Mouse (Mus musculus): Measurements from ENCODE around the gene Irf9. TPM values are rescaled to one million over a fixed set of nuclear protein-coding genes. Genes with fewer than 3 reads are reported as not detected.

The Irf9 gene
- total and polyA plus RNA-seq, 3 experiments = 9.2 to 12.8 (median 9.6) TPM

DNA sequence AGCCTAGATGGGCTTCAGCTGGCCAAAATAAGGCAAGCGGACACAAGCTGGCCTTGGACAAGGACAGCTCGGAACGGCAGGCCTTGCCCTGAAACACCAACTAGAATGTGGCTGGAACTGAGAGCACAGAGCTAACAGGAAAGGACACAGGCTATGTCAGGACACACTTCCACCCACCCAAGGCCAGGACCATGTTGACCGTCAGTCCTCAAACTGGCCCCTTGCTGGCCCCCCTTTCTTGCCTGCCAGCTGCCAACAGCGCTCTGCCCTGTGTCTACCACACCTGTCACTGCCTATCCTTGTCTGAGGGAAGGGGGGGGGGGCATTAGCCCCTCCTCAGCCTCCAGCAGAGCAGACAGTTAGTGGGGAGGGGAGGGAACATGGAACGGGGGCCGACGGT lies 28.1 kb upstream of the Irf9 start, which contains the start of gene Fitm1:
Gene Fitm1, plus strand, starts transcription at position 316 of the 400 bp plus-strand sequence.
- no peaks in the 10 kb centered on the region for H3K27me3 ChIP-seq (replicated peaks)
- H3K4me1 ChIP-seq (ENCODE audit: control insufficient read depth in 1 of 2, insufficient read depth in 2 of 2) = peaks cover 5 to 18% of the 10 kb centered on the region in 2 experiments
- no peak within 1 kb of the TSS for H3K4me3 ChIP-seq (replicated peaks in 1 of 3; ENCODE audit: low read depth in 2 of 3, low read length in 2 of 3, poor library complexity in 1 of 3)
- H3K9me3 ChIP-seq (replicated peaks; ENCODE audit: low read length) = no peaks in the 10 kb centered on the region
- no peak within 1 kb of the TSS for H3K9ac ChIP-seq (ENCODE audit: insufficient read depth, low read depth)
- peaks cover 6 to 14% of the 10 kb centered on the region in 2 experiments for H3K36me3 ChIP-seq (replicated peaks in 1 of 2; ENCODE audit: control insufficient read depth in 1 of 2, insufficient read depth in 1 of 2, low read length in 1 of 2)
- dilution Hi-C loops (cut with MboI; ENCODE audit: extremely low pct_ligation_motif_present, extremely low pct_unique_long_range_greater_than_20kb, low sequenced_read_pairs) = no loop called here
- no peak within 1 kb of the TSS for H3K4me2 ChIP-seq (ENCODE audit: insufficient read depth, low read depth, poor library complexity, severe bottlenecking)
- DNase-seq (ENCODE audit: extremely low read depth) = no peak
- in situ Hi-C loops (cut with MboI; ENCODE audit: low pct_ligation_motif_present, low pct_unique_long_range_greater_than_20kb, low sequenced_read_pairs) = no loop called here
- TF ChIP-seq MAFK (IDR thresholded peaks at IDR 0.05; ENCODE audit: insufficient replicate concordance, low read length) (no peak), IRF4 (IDR thresholded peaks at IDR 0.05; ENCODE audit: low read depth, low read length) (no peak), MXI1 (IDR thresholded peaks at IDR 0.05; ENCODE audit: low read depth, low read length) (no peak), POLR2AphosphoS2 (IDR thresholded peaks at IDR 0.05; ENCODE audit: low read depth, low read length) (no peak), E2F4 (IDR thresholded peaks at IDR 0.05; ENCODE audit: insufficient replicate concordance, low read depth, low read length) (no peak), CHD1 (IDR thresholded peaks at IDR 0.05; ENCODE audit: low read depth, low read length) (no peak), USF2 (conservative IDR thresholded peaks at IDR 0.05; ENCODE audit: low read depth, low read length) (no peak), NELFE (IDR thresholded peaks at IDR 0.05; ENCODE audit: low read depth, low read length) (no peak), ETS1 (conservative IDR thresholded peaks at IDR 0.05; ENCODE audit: low read depth, low read length) (no peak), RCOR1 (conservative IDR thresholded peaks at IDR 0.05; ENCODE audit: low read depth, low read length) (no peak), CTCF (conservative IDR thresholded peaks at IDR 0.05 in 1 of 2, IDR thresholded peaks at IDR 0.05 in 1 of 2; ENCODE audit: low read depth in 2 of 2, low read length in 2 of 2) (no peak), EP300 (IDR thresholded peaks at IDR 0.05; ENCODE audit: low read length) (no peak), MEF2A (IDR thresholded peaks at IDR 0.05; ENCODE audit: borderline replicate concordance, low read depth, low read length) (no peak), NRF1 (IDR thresholded peaks at IDR 0.05; ENCODE audit: low read depth, low read length) (no peak)
- no peak within 1 kb of the TSS for H3K27ac ChIP-seq (ENCODE audit: insufficient read depth, low read depth)
- peaks cover 12% of the 10 kb centered on the region for H3K79me2 ChIP-seq (replicated peaks; ENCODE audit: control insufficient read depth, extremely low read depth, insufficient read depth, poor library complexity, severe bottlenecking)

GRCm38 (mm10) chr14:55575711-55576110 lies 27.7 kb upstream of the Irf9 start:
- no peak overlapping the region for H3K27ac ChIP-seq (ENCODE audit: insufficient read depth, low read depth)
- dilution Hi-C loops (cut with MboI; ENCODE audit: extremely low pct_ligation_motif_present, extremely low pct_unique_long_range_greater_than_20kb, low sequenced_read_pairs) = no loop called here
- no peak overlapping the region for H3K4me3 ChIP-seq (replicated peaks in 1 of 3; ENCODE audit: low read depth in 2 of 3, low read length in 2 of 3, poor library complexity in 1 of 3)
- H3K4me2 ChIP-seq (ENCODE audit: insufficient read depth, low read depth, poor library complexity, severe bottlenecking) = no peak overlapping the region
- TF ChIP-seq NRF1 (IDR thresholded peaks at IDR 0.05; ENCODE audit: low read depth, low read length) = no peak
- no peak for TF ChIP-seq MXI1 (IDR thresholded peaks at IDR 0.05; ENCODE audit: low read depth, low read length)
- TF ChIP-seq ELF1 (IDR thresholded peaks at IDR 0.05; ENCODE audit: low read depth, low read length) = no peak
- TF ChIP-seq E2F4 (IDR thresholded peaks at IDR 0.05; ENCODE audit: insufficient replicate concordance, low read depth, low read length) = no peak
- no peak for TF ChIP-seq SMC3 (IDR thresholded peaks at IDR 0.05; ENCODE audit: low read depth, low read length)
- no peak for TF ChIP-seq MYC (IDR thresholded peaks at IDR 0.05; ENCODE audit: low read depth, low read length)
- TF ChIP-seq TBP (conservative IDR thresholded peaks at IDR 0.05; ENCODE audit: low read depth, low read length) = no peak
- TF ChIP-seq USF2 (conservative IDR thresholded peaks at IDR 0.05; ENCODE audit: low read depth, low read length) = no peak
- H3K79me2 ChIP-seq (replicated peaks; ENCODE audit: control insufficient read depth, extremely low read depth, insufficient read depth, poor library complexity, severe bottlenecking) = peaks cover 12% of the 10 kb centered on the region
- H3K9me3 ChIP-seq (replicated peaks; ENCODE audit: low read length) = no peaks in the 10 kb centered on the region
- in situ Hi-C loops (cut with MboI; ENCODE audit: low pct_ligation_motif_present, low pct_unique_long_range_greater_than_20kb, low sequenced_read_pairs) = no loop called here
- no peak overlapping the region for H3K9ac ChIP-seq (ENCODE audit: insufficient read depth, low read depth)
- H3K4me1 ChIP-seq (ENCODE audit: control insufficient read depth in 1 of 2, insufficient read depth in 2 of 2) = peaks cover 10 to 22% of the 10 kb centered on the region in 2 experiments
- no peak for DNase-seq (ENCODE audit: extremely low read depth)
- no peaks in the 10 kb centered on the region for H3K27me3 ChIP-seq (replicated peaks)
- H3K36me3 ChIP-seq (replicated peaks in 1 of 2; ENCODE audit: control insufficient read depth in 1 of 2, insufficient read depth in 1 of 2, low read length in 1 of 2) = peaks cover 10 to 16% of the 10 kb centered on the region in 2 experiments

All from CH12.LX (cell line).